Comparison of ENCODE assay signal across 12 mouse cellular contexts in the genomic region with DNA sequence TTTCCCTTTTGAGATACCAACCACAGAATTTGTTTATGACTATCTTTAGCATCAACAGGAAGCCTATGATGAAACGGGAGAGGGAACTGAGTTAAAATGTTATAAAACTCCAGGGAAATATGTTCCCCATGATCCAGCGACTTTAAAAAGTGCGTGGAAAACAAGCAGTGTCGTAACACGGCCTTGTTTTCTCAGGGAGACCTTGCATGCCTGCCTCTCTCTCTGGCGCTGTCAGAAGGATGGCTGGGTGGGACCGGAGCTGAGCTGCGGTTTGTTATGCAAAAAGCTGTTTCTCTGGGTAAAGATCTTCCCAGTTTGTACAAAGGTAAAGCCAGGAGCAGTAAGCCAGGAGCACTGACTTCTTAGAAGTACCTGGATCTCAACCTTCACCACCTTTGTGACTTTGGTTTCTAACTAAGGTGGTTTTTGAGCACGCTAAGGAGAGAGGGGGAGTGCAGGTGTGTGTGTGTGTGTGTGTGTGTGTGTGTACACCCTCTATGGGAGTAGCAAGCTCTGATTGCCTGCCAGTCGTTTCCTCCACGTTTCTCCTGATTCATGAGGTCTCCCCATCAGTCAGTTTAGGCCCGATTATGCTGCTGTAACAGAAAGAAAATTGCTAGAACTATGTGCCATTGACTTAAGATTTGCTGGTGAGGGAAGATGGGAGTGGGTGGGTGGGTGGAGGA.
A peak's percentile ranks its signal among the peaks of the same experiment; 100 is the strongest.
DNase-seq lines count a peak whose midpoint lies in the region; ATAC-seq lines count a peak whose summit lies in the region.
"Had no signal": no experiment of that assay in that cellular context is flagged by ENCODE, and none has a peak within 500 bp of the region (broad histone marks: within the 10 kb centered on the region; RNA-seq: fewer than 3 reads in every experiment).

No protein-coding gene starts in this region.

- 35% methylated on average over 12 of the region's 12 CpGs for WGBS in heart, embryonic 10.5 days

- no peaks in the 10 kb centered on the region; the same call in 1 of the 2 replicates for H3K4me1 ChIP-seq in heart, embryonic 10.5 days
- H3K4me1 ChIP-seq: embryonic facial prominence, embryonic 12.5 days; heart, embryonic 12.5 days; kidney, embryonic 15.5 days had no signal

- H3K36me3 ChIP-seq in heart, embryonic 10.5 days: no peaks in the 10 kb centered on the region
- H3K36me3 ChIP-seq: embryonic facial prominence, embryonic 12.5 days; heart, embryonic 12.5 days; kidney, embryonic 15.5 days; lung, embryonic 15.5 days had no signal

- no peaks in the 10 kb centered on the region for H3K27me3 ChIP-seq in heart, embryonic 10.5 days (ENCODE audit: insufficient read depth, poor library complexity, severe bottlenecking)
- H3K27me3 ChIP-seq: embryonic facial prominence, embryonic 12.5 days; heart, embryonic 12.5 days; kidney, embryonic 15.5 days; lung, embryonic 15.5 days had no signal

- peak; percentile 13 for DNase-seq in urinary bladder, postnatal 14 days (ENCODE audit: low spot score)
- DNase-seq in urinary bladder, adult 2 months (ENCODE audit: low spot score): no peak
- DNase-seq in naive thymus-derived CD4-positive, alpha-beta T cell, adult 2 months (ENCODE audit: low read depth): peak; percentile 89
- DNase-seq in cerebellum, adult 11 months: no peak
- DNase-seq in embryo, embryonic 11 days: no peak
- no peak for DNase-seq in kidney, adult 8-10 months
- DNase-seq in heart, embryonic 10.5 days (ENCODE audit: low spot score): no peak

- no peak overlapping the region for H3K4me3 ChIP-seq in heart, embryonic 10.5 days
- H3K4me3 ChIP-seq: embryonic facial prominence, embryonic 12.5 days; heart, embryonic 12.5 days; kidney, embryonic 15.5 days; lung, embryonic 15.5 days had no signal

- ATAC-seq in common myeloid progenitor, adult 5-6 weeks (replicated peaks; ENCODE audit: low read depth, poor library complexity, severe bottlenecking): peak; percentile 70

- H3K27ac ChIP-seq in heart, embryonic 10.5 days: no peak overlapping the region
- H3K27ac ChIP-seq: embryonic facial prominence, embryonic 12.5 days; kidney, embryonic 15.5 days; lung, embryonic 15.5 days had no signal

- H3K9me3 ChIP-seq in heart, embryonic 10.5 days: no peaks in the 10 kb centered on the region
- H3K9me3 ChIP-seq: embryonic facial prominence, embryonic 12.5 days; heart, embryonic 12.5 days; kidney, embryonic 15.5 days; lung, embryonic 15.5 days had no signal

Comparison
In these comparisons a context has a peak if more than half of its experiments do, and no peak if none do; other contexts are left out.
1. DNase-seq: peak in urinary bladder, postnatal 14 days (single experiment) and naive thymus-derived CD4-positive, alpha-beta T cell, adult 2 months (single experiment); none in urinary bladder, adult 2 months (single experiment), cerebellum, adult 11 months (single experiment), embryo, embryonic 11 days (single experiment), kidney, adult 8-10 months (0 of 2) and heart, embryonic 10.5 days (single experiment).